Mouse (Mus musculus): ENCODE data around the gene Ptprn2.
"Not testable (repeated sequence)": the region's sequence is repeated elsewhere in the genome, so short reads cannot be mapped to it uniquely, and the experiment has no call there.

Gene Ptprn2

DNA sequence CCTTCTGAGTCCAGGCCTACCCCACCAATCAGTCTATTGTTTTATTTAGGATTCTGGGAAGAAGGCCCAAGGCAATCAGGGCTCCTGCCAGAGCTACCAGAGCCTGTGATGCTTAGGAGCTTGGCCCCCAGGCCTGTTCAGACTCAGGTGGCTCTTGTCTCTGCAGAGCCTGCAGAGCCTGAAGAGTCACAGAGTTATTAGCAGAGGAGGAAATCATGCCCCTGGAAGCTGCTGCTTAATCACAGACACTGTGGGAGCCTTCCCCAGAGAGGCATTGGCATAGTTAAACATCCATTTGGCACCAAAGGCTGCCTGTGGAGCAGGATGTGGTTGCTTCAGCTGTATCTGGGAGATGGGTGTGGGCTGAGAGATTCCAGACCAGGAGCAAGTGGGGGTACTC is 30.3 kb downstream of the Ptprn2 start:
- no peak for DNase-seq (ENCODE audit: low read depth, low spot score)

DNA sequence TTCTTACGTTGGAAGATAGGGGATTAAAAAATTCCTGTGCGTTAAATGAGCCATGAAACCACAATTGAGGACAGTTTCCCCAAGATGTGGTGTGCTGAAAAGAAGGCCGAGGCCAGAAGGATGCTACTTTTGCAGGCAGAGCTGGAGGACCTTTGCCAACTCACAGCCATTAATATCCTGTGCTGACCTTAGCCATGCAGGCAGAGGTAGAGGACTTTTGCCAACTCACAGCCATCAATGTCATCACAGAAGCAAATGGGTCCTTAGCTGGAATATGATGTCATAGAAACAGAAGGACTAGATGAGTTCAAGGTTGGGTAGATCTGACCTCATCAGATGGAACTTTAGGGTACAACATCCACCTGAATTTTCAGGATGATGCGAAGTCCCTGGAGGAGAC is 43.3 kb downstream of the Ptprn2 start:
- DNase-seq (ENCODE audit: low read depth, low spot score): no peak

DNA sequence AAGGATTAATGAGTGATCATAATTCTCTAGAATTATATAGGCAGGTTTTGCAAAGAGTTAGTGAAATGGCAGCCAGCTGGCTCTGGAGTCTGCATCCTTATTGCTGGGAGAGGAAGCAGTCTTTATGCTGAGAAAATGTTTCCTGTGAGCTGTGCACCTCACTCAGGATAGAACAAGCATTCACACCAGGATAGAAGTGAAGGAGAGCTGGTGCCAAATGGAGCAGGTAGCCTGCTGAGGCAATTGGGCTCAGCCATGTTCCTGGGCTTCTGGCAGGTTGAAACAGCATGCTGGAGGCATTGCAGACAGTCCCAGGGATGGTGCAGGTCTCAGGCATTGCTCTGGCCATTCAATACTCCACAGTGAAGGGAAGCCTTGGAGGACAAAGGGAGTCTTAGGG is 47.8 kb downstream of the Ptprn2 start:
- DNase-seq (ENCODE audit: low read depth, low spot score): no peak

DNA sequence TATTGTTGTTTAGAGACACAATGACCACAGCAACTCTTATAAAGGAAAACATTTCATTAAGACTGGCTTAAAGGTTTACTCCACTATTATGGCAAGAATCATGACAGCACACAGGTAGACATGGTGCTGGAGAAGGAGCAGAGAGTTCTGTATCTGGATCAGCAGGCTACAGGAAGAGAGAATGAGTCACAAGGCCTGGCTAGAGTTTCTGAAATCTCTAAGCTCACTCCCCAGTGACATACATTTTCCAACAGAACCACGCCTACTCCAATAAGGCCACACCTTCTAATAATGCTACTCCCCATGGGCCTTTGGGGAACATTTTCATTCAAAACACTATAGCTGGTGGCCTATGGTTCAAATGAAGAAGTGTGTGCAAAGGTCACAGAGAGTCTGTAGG is 53.8 kb downstream of the Ptprn2 start:
- DNase-seq (ENCODE audit: low read depth, low spot score): no peak

DNA sequence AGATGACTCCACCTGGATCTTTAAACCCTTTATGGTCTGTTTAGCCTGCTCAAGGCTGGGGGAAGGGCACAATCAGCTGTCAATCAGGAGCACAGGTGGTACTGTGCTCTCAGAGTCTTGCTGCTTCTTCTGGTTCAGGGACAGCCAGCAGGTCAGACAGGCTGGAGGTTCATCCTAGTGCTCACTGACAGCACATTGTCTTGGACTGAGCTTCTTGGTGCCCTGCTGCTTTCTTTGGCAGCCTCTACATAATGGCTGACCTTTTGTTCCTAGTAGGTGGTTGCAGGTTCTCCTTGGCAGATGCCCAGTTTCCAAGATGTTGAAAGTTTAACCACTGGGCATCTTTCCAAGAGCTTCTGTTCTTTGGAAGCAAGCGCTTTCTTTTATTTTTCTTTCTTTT is 55.1 kb downstream of the Ptprn2 start:
- no peak for DNase-seq (ENCODE audit: low read depth, low spot score)

DNA sequence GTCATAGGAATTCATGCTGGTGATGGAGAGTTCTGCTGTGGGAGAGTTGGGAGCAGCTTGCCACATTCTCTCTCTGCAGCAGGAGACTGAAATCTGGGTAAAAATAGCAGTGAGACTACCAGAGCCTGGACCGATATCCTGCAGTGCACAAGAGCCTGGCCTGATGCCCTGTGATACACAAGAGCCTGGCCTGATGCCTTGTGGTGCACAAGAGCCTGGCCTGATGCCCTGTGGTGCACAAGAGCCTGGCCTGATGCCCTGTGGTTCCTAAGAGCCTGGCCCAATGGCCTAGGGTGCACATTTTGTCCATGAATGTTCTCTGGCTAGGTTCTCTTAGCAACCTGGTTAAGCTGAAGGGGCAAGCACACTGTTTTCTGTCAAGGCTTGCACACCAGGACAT is 64.5 kb downstream of the Ptprn2 start:
- no peak for DNase-seq (ENCODE audit: low read depth, low spot score)

DNA sequence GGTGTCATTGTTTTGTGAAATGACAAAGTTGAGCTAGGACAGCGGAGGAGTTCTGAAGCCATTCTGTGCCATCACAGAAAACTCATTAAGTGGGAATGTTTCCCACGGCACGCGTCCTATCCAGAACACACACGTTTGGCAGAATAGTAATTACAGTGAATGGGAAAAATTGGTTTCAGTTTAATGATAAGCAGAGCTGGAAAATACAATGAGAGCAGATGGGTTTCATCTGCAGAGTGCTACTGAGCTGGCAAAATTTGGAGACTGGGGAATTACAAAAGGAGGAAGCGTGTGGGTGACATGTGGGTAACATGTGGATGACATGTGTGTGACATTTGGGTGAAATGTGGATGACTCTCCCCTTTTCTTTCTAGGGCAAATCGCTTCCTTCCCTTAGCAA is 66.0 kb downstream of the Ptprn2 start:
- no peak for DNase-seq (ENCODE audit: low read depth, low spot score)

DNA sequence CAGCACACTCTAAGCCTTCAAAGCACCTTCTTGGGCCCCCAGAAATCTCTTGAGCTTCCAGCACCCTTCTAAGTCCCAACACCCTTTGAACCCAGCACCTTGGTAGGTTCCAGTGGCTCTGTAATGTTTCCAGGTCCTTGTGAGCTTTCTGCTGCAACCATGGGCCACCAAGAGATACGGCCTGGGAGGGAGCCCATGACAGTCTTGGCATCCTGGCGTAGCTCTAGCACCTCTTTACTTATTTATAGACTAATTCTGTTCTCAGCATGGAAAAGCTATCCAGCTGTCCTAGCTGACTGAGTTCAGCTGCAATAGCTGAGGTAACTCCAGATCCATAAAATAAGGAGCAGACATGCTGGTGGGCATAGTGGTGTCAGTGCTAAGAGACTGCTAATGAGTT is 66.8 kb downstream of the Ptprn2 start:
- no peak for DNase-seq (ENCODE audit: low read depth, low spot score)

DNA sequence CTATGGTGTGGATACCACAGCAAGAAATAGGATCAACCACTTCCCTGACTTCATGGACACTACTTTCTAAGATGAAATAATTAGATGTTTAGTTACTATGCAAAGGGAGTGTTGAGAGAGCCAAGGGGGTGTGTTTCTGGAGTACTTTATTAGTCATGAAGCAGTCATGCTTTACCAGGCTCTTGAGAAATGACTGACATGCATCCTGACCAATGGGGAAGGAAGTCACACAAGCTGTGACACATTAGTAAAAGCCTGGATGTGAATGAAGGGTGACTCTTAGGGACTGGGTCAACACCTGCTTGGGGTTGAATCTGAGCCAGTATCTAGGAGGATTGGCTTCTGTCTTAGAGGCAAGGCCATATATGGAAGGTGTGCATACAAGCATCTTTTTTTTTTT is 67.8 kb downstream of the Ptprn2 start:
- no peak for DNase-seq (ENCODE audit: low read depth, low spot score)

DNA sequence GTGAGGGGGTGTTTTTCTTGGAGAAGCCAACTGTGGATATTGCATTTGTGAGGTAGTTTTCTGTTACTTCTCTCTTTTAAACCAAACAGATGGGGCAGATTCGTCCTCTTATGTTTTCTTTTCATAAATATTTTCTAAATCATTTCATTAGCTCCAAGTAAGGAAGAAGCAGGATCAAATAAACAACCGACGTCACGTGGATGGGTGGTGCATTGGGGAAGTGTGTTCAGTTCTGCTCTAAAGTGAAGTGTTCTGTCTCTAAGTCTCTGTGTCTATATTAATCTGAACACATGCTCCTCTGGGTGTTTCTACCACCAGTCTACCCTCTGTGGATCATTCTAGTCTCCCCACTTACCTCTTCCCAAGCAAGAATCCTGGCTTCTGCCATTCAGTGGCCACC is 70.4 kb downstream of the Ptprn2 start:
- no peak for DNase-seq (ENCODE audit: low read depth, low spot score)

DNA sequence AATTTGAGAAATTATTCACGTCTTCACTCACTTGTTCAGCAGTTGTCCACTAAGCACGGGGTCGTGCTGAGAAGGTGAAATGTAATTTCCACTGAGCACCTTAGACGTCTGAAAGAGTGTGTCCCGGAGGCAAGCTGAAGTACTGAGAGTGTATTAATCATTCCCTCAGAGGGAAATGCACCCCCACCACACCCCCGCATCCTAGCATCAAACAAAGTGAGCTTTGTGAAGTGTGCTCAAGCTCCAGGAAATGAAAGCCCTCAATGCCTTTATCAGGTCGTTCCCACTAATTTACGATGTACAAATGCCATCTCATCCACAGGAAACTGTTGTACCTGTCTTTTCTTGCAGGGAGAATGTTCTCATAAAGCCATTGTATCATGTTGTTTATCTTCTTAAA is 78.9 kb downstream of the Ptprn2 start:
- no peak for DNase-seq (ENCODE audit: low read depth, low spot score)

DNA sequence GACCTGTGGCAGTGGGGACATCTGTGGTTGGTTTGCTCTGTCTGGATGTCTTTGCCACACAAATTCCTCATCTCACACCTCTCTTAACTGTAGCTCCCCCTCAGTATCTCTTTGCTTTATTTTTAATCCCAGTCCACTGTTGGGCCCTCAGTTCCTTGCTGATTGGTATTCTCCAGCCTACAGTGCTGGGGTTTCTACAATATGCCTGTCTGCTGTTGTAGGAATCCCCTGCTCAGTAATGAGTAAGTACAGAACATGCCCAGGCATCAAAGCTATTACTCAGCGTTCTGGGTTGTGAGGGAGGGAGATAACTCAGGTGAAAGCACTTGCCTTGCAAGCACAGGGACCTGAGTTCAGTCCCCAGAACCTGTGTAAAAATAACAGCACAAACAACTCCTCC is 81.2 kb downstream of the Ptprn2 start:
- no peak for DNase-seq (ENCODE audit: low read depth, low spot score)

DNA sequence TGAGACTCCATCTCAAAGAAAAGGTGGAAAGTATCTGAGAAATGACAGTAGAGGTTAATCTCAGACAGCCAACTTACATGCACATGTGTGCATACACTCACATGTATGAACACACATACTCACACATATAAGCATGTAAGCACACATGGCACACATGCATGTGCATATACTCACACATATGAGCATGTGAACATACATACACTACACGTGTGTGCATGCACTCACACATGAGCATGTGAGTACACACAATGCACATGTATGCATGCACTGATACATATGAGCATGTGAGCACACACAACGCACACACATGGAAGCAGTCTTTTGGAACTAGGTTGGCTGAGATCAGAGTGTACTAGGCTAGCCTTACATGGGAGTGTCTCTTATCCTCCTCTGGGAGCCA is 81.7 kb downstream of the Ptprn2 start:
- DNase-seq (ENCODE audit: low read depth, low spot score): no peak

DNA sequence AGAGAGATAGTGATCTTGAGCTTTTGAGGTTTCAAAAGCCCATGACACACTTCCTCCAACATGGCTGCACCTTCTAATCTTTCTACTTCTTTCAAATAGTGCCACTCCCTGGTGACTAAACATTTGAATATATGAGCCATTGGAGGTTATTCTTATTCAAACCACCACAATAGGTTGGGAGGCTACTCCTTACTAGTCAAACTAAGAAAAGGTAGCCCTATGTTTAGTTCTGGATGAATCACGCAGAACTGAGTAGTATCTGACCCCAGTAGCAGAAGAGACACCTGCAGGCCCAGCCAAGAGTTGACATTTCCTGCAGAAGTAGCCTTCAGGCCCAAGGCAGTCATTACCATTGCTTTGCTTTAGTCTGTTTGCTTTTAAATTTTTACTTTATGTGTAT is 84.0 kb downstream of the Ptprn2 start:
- no peak for DNase-seq (ENCODE audit: low read depth, low spot score)

DNA sequence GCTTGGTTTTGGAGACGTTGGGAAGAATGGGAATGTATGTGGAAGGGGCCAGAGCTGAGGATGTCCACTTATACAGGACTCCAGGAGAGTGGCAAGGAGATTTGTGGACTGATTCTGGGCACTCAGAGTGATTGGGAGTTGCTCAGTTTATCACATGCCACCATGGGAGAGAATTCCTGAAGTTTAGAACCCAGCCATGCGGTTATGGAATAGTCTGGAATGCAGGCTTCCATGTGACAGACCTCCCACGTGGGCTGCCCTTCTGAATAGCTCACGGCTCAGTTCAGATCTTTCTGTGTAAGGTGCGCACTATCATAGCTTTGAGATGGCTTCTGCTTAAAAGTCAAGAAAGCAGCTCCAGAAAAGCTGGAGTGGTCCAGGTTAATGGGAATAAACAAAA is 88.6 kb downstream of the Ptprn2 start:
- no peak for DNase-seq (ENCODE audit: low read depth, low spot score)

DNA sequence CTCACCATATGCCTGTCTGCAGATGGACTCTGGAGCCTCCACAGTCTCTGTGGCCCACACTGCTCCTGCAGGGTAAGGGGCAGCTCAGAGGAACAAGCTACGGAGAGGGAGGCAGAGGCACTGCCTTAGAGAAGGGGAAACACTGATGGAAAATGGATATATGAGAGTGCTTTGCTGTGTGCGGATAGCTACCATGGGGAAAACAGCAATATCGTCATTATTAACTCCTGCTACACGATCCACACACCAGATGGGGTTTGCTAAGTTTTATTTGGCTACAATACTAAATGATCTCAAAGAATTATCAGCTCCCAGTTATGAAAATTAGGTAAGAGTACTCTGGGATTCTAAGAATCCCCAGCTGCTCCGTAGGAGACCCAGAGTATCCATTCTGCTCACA is 89.2 kb downstream of the Ptprn2 start:
- DNase-seq (ENCODE audit: low read depth, low spot score): no peak

DNA sequence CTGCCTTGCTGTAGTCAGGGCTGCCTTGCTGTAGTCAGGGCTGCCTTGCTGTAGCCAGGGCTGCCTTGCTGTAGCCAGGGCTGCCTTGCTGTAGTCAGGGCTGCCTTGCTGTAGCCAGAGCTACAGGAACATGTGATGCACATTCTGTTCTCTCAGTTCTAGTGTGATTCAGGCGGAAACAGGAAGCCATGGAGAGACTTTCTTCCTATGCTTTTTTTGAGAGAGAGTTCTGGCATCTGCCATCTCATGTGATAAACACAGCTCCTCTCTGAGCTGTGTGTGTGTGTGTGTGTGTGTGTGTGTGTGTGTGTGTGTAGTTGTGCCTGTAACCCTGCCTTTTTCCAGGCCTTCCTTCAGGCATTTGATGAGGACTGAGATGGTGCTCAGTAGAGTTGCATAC is 92.4 kb downstream of the Ptprn2 start:
- not testable (repeated sequence) for DNase-seq (ENCODE audit: low read depth, low spot score)

DNA sequence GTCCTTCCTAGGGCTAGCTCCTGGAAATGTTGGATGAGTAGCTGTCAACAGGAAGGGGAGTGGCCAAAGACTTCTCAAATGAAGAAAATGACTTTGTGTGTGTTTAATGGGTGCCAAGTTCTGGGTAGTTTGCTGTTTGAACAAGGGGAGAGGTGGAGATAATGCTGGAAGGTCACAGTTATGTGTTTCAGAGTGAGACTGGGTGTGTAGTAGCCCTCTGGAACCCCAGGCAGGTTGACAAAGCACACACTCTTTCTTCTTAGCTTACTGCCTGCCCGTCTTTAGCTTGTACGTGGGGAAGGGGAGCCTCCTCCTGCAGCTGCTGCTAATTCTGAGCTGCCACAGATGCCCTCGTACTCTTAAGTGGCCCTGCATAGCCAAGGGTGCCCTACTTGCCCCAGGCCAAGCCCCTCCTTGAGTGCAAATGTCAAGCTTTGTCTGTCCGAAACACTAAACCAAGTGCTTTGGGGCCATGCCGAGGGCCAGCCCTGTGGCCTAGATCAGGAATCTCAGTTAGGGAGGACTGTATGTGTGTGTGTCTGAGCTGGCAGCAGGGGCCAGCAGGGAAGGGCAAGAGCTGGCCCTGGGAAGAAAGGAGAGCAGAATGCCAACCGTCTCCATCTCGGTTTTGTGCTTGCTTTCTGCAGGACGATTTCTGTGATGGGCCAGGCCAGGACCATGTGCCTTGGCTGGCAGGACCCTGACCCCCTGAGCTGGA is 95.5 kb downstream of the Ptprn2 start:
- no peak for DNase-seq (ENCODE audit: low read depth, low spot score)

DNA sequence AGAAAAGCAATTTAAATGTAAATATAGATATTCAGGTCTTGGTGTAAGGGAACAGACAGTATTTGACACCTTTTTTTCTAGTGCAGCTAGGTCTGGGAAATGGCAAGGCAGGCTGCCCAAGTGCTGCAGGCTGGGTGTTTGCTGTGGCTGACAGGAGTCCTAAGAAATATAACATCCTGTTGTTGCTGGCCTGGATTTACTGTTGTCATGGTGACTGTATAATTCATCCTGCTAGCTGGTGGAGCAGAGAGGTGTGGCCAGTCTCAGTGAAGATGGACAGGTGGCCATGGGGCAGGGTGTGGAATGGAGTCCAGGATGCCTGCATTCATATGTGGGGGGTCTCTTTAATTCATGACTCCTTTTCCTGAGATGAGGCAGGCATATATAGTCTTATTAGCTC is 96.3 kb downstream of the Ptprn2 start:
- no peak for DNase-seq (ENCODE audit: low read depth, low spot score)

DNA sequence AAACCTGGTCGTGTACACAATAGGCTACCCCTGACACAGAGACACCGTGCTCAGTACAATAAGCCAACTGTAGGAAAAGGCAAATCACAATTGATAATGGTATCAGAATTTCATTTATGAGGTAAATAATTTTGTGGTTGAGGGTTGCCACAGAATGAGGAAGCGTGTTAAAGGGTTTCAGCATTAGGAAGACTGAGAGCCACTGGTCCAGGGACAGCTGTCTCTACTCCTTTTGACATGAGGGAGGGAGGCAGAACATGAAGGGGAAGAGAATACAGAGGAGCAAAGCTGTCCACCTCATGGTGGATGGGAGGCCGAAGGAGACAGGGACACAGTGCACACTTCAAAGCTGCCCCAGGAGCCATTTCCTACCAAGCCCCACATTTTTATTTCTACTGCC is 97.3 kb downstream of the Ptprn2 start:
- no peak for DNase-seq (ENCODE audit: low read depth, low spot score)

DNA sequence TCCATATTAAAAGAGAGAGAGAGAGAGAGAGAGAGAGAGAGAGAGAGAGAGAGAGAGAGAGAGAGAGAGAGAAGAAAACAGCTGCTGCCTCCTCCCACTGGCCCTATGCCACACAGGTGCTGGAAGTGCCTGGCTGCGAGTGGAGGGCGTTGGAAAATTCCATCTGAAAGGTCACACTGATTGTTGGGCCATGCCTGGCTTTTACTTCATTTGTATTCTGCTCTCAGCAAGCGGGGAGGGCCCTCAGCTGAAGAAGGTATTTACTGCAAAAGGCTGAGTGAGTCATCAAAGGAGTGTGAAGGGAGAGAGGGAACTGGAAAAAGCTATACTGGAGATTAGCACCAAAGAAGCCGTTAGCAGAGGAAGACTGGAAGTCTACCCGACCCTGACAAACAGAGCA is 99.5 kb downstream of the Ptprn2 start:
- no peak for DNase-seq (ENCODE audit: low read depth, low spot score)

DNA sequence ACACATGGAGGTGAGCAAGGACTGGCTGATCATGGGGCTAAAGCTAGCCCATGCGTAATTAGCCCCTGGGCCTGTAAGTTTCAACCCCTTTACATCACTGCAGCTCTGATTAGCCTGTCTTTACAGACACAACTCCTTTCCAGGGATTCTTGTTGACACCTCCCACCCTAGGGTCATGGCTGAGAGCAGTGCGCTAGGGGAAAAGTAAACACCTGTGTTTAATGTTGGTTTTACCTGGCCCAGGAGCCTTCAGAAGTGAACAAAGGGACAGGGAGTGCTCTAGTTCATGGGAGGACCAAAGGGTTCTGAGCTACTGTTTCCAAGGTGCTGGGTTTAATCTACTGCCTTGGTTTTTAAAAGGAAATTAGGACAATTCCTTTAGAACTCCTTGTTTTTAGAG is 100.6 kb downstream of the Ptprn2 start:
- no peak for DNase-seq (ENCODE audit: low read depth, low spot score)

DNA sequence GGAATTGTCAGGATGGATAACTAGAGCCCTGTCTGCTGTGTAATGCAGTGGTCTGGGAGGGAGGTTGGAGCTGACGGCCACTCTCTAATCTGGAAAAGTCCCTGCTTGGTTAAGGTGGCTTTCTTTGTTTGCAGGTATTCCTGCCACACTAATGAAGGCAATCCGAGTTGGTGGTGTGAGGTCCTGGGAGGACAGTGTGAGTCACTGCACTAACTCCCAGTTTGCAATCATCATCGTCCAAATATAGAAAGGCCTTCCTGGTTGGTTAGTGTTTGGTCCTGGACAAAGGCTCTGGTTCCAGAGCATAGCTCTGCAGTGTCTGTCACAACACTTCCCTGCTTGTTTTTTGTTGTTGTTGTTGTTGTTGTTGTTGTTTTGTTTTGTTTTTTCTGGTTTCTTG is 102.0 kb downstream of the Ptprn2 start:
- no peak for DNase-seq (ENCODE audit: low read depth, low spot score)

DNA sequence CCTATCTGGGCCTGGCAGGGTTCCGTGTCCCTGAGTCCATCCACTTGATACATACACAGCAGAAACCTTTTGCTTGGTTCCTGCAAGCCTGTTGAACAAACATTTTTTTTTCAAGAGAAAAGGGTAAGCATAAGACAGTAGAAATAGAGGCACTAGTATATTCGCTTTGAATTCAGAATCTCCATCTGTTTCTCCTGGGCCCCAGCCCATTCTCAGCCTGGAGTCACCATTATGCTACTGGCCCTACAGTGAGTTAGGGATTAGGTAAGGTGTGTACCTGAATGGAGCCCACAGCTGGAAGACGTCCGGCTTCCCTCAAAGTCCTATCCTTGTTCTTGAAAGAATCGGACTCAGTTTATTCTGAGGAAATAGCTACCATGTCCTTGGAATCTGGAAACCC is 104.6 kb downstream of the Ptprn2 start:
- no peak for DNase-seq (ENCODE audit: low read depth, low spot score)
